Mouse (Mus musculus) midbrain, embryonic 13.5 days (tissue): ENCODE measurements around the gene AY074887. TPM values are rescaled to one million over a fixed set of nuclear protein-coding genes. Genes with fewer than 3 reads are reported as not detected.
"Not testable (repeated sequence)": the region's sequence is repeated elsewhere in the genome, so short reads cannot be mapped to it uniquely, and the experiment has no call there.

Source experiments
- ATAC-seq: fragments of 200-750 bp; cut with Nextera tagmentation; 2 replicates; pipeline ENCODE4 v1.8.0; 2017; ENCODE audit warnings: mild to moderate bottlenecking, moderate TSS enrichment, moderate library complexity
- H3K27ac ChIP-seq: fragments of 300-500 bp; sonication (generic); 2 replicates; pipeline ENCODE4 v1.5.1; 2015; ENCODE audit warnings: inconsistent platforms, mild to moderate bottlenecking, moderate library complexity
- H3K27me3 ChIP-seq: fragments of 300-500 bp; sonication (generic); 2 replicates; pipeline ENCODE4 v1.6.1; 2015; ENCODE audit warnings: mild to moderate bottlenecking, inconsistent platforms
- H3K36me3 ChIP-seq: fragments of 300-500 bp; sonication (generic); 2 replicates; pipeline ENCODE4 v1.6.1; 2015; ENCODE audit warnings: mild to moderate bottlenecking, inconsistent platforms
- H3K4me1 ChIP-seq: fragments of 300-500 bp; sonication (generic); replicated peaks from 2 replicates; pipeline ENCODE4 v1.6.1; 2015; ENCODE audit warnings: inconsistent platforms
- H3K4me2 ChIP-seq: fragments of 300-500 bp; sonication (generic); replicated peaks from 2 replicates; pipeline ENCODE4 v1.6.1; 2015; ENCODE audit warnings: moderate library complexity, mild to moderate bottlenecking, inconsistent platforms
- H3K4me3 ChIP-seq: fragments of 300-500 bp; sonication (generic); replicated peaks from 2 replicates; pipeline ENCODE4 v1.5.1; 2015; ENCODE audit warnings: mild to moderate bottlenecking, inconsistent platforms
- H3K9ac ChIP-seq: fragments of 300-500 bp; sonication (generic); replicated peaks from 2 replicates; pipeline ENCODE4 v1.6.1; 2015; ENCODE audit warnings: mild to moderate bottlenecking, inconsistent platforms
- H3K9me3 ChIP-seq: fragments of 300-500 bp; sonication (generic); 2 replicates; pipeline ENCODE4 v1.6.1; 2016; ENCODE audit warnings: mild to moderate bottlenecking, inconsistent platforms
- WGBS: fragments of 180-500 bp; shearing (Covaris S2); methylation state at CpG from one replicate; pipeline ENCODE4 v1.1.7; 2015; 5-methylcytosine and 5-hydroxymethylcytosine counted together
- polyA plus RNA-seq: library from polyadenylated mRNA; unstranded; fragments of >200 nt; fragmentation: Nextera tagmentation; extraction: Ambion mirVana; gene quantifications from 2 replicates; pipeline ENCODE4 v1.2.1, GENCODE M21; 2015

The AY074887 gene
- 1.1 and 1.2 TPM in 2 replicates for polyA plus RNA-seq

DNA sequence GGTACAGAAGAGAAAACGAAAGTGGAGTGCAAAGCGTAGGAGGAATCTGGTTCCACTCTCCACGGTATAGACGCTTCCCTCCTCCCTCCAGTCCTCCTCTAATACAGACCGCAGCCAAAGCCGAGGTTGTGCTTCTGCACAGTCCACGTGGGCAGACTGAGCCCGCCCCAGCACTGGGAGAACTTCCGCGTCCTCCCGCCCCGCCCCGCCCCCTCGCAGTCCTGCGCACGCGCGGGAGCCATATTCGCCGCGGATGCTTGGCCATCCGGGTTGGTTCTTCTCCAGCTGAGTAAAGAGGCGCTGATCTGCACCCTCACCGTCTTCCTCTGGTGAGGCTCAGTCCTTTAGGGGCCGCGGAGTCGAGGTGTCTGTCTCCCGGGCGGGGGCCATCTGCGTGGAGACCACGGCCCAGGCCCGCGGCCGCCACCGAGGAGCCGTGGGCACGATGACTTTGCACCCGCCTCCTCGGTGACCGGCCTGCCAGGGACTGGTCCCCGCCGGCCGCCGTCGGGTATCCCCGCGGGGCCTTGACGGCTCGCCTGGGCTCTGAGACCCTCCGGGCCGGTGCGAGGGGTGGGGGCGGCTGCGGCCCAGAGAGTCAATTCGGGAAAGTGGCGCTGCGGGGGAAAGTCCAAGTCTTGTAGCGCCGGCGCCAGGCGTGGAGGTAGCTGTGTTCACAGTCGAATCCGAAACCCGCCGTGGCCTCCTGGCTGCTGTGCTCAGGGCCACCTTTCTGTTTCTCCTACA is at the start of gene AY074887, which contains the start of gene Psma4:
Gene AY074887 (minus strand): TSS at position 424 of the 747 bp plus-strand sequence.
Gene Psma4 (plus strand): TSS at position 216 of the 747 bp plus-strand sequence.
- ATAC-seq, result peak; percentile 100
- peaks cover 28% of the 10 kb centered on the region for H3K36me3 ChIP-seq
- peaks cover 30% of the 10 kb centered on the region for H3K4me1 ChIP-seq
- peak within 1 kb of the TSS; percentile 91 for H3K4me3 ChIP-seq
- peak within 1 kb of the TSS; percentile 94 for H3K27ac ChIP-seq
- peak within 1 kb of the TSS; percentile 73 for H3K4me2 ChIP-seq
- WGBS, result under 1% methylated on average over 65 of the region's 65 CpGs
- H3K9ac ChIP-seq, result peak within 1 kb of the TSS; percentile 92
- no peaks in the 10 kb centered on the region for H3K27me3 ChIP-seq
- H3K9me3 ChIP-seq, result no peaks in the 10 kb centered on the region

DNA sequence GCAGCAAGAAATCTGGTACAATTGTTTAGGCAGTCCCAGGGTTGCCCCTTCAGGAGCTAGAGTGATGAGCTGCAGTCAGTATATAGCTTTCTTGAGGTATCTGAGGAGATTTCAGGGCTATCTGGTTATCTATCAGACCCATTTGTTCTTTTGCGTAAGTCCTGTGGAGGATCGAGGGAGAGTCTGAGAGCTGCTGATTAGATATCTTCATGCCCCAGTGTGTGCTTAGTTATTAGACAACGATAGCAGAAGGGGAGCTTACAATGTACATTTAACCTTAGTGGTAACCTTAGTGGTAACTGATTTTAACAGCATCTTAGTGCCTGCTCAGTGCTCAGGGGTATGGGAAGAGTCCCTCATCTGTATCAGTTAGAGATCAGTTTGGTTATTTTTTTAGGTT is 44.8 kb upstream of the AY074887 start:
- no peaks in the 10 kb centered on the region for H3K27me3 ChIP-seq
- H3K36me3 ChIP-seq, result no peaks in the 10 kb centered on the region
- ATAC-seq, result no peak
- H3K9me3 ChIP-seq, result no peaks in the 10 kb centered on the region
- H3K4me1 ChIP-seq, result no peaks in the 10 kb centered on the region
- WGBS, result 90% methylated on average over 3 of the region's 3 CpGs
- H3K9ac ChIP-seq, result no peak overlapping the region
- H3K27ac ChIP-seq, result no peak overlapping the region
- H3K4me3 ChIP-seq, result no peak overlapping the region
- no peak overlapping the region for H3K4me2 ChIP-seq

DNA sequence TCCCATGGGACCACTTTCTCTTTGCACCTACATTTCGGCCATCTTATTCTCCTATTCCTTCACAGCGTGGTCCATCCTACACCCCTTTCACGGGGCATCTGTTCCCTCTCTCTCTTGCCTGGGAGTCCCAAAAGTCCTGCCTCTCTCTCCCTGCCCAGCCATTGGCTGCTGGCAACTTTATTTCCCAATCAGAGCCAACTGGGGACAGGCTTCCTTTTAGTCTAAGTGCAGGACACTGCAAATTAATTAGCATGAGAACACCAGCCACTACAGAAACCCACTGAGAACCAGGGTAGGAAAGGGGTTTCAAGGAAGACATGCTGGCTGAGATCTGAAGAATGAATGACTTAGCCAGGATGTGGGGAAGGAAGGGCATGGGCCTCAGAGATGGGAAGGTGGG is 43.6 kb upstream of the AY074887 start:
- 0 out of 2 replicates have a peak, but pooled peaks cover 3% of the 10 kb centered on the region for H3K27me3 ChIP-seq
- H3K36me3 ChIP-seq, result no peaks in the 10 kb centered on the region
- no peaks in the 10 kb centered on the region for H3K9me3 ChIP-seq
- WGBS, result 35% methylated on average over 3 of the region's 3 CpGs
- ATAC-seq, result no peak
- no peaks in the 10 kb centered on the region for H3K4me1 ChIP-seq
- H3K4me2 ChIP-seq, result no peak overlapping the region
- no peak overlapping the region for H3K9ac ChIP-seq
- H3K4me3 ChIP-seq, result no peak overlapping the region
- H3K27ac ChIP-seq, result no peak overlapping the region

DNA sequence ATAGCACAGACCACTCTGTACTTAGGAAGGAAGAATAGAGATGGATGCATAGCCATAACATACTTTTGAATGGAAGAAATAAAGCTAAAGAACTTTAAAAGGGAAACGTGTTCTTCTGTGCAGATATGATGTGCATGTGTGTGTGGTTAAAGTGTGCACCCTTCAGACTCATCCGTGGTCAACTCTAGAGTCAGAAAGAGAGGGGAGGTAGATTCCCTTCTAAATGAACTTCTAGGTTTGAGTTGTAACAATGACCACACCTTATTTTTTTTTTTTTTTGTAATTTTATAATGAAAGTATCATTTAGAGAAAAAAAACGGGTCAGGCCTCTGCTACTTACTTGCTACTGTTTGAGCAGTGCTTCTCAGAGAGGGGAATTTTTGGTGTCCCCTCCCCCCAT is 39.6 kb upstream of the AY074887 start:
- Histone ChIP-seq H3K27ac (no peak overlapping the region), H3K4me3 (no peak overlapping the region), H3K9me3 (no peaks in the 10 kb centered on the region), H3K9ac (no peak overlapping the region), H3K27me3 (peaks cover 8% of the 10 kb centered on the region), H3K4me1 (no peaks in the 10 kb centered on the region), H3K36me3 (no peaks in the 10 kb centered on the region), H3K4me2 (no peak overlapping the region)
- no peak for ATAC-seq
- 78% methylated on average over 3 of the region's 3 CpGs for WGBS

DNA sequence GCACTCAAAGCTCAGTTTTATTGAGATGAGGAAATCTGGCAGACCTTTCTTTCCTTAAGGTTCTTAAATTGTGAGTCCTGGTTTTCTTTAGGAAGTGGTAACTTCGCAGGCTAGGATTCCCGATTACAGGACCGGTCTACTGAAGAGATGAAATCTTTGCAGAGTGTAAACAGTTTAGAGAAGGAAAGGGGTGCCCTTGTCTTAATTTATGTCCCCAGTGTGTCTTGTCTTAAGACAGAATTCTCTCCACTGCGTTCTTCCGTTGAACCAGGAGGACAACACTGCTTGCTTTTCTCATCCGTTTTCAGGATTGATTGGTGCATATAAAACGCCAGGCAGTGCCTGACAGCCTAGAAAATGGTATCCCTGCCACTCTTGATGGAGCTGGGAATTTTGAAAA is 31.6 kb upstream of the AY074887 start:
- Histone ChIP-seq H3K4me2 (peak overlapping the region; percentile 81), H3K9ac (peak overlapping the region; percentile 65; the same call in 1 of the 2 replicates), H3K36me3 (no peaks in the 10 kb centered on the region), H3K9me3 (no peaks in the 10 kb centered on the region), H3K27me3 (peaks cover 64% of the 10 kb centered on the region), H3K27ac (no peak overlapping the region), H3K4me1 (peaks cover 29% of the 10 kb centered on the region), H3K4me3 (peak overlapping the region; percentile 61)
- WGBS, result 8% methylated on average over 7 of the region's 7 CpGs
- no peak for ATAC-seq

DNA sequence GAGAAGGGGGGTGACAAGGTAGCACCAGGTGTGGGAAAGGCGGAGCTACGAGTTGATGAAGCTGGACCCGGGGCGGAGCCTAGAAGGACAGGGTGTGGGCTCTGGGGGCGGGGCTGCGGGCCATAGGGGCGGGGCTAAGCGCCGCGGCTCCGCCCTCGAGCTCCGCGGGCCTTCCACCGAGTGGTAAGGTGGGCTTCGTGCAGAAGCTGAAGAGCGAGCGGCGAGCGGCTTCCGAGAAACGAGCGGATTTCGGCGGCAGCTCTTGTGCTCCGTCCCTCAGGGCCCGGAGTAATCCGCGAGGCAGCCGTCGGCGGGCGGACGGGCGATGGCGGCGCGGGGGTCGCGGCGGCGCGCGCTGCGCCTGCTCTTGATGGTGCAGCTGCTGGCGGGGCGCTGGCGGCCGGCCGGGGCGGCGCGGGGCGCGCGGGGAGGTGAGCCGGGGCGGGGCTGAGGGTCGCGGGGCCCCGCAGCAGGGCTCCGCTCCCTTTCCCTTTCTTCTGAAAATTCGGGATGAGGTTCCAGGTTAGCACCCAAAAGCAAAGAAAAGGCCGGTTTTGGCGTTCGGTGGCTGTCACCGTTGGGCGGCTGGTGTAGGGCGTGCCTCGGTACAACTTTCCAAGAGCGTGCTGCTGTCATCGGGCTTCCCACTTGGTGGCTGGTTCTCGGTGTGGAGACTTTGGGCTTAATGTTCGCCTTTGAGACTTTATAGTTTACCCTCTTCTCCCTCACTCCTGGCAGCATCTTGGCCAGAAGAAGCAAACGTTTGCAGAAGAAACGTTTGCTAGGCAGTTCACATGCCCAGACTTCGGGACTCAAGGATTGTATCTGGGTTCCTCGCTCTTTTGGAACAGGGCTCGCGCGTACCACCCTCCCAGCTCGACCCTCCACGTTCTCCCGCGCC is 30.7 kb upstream of the AY074887 start:
- Histone ChIP-seq H3K4me3 (peak overlapping the region; percentile 61), H3K9me3 (no peaks in the 10 kb centered on the region), H3K27ac (no peak overlapping the region), H3K36me3 (no peaks in the 10 kb centered on the region), H3K4me1 (peaks cover 29% of the 10 kb centered on the region), H3K9ac (peak overlapping the region; percentile 65), H3K27me3 (peaks cover 73% of the 10 kb centered on the region), H3K4me2 (peak overlapping the region; percentile 81)
- ATAC-seq, result peak; percentile 85
- 1% methylated on average over 82 of the region's 85 CpGs for WGBS

DNA sequence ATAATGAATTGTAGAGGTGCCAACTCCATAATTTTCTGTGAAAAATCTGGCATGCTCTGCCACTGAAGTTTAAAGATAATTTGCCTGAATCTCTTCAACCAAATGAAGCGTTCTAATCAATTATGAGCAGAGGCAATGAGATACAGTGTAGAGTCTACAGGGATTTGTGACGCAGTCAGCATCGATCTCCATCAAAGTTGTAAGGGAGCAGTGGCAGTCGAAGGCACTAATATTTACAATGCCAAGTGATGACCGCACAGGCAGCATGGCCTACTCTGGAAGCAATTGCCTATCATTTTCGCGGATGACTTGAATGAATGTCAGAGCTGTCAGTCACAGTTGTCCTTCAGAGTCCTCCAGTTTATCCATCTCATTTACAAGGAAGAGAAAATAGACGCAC is 29.9 kb upstream of the AY074887 start, which contains the start of gene Chrna5:
Gene Chrna5 (plus strand): TSS at position 207 of the 400 bp plus-strand sequence.
- Histone ChIP-seq H3K27ac (no peak within 1 kb of the TSS), H3K27me3 (peaks cover 76% of the 10 kb centered on the region), H3K9ac (peak within 1 kb of the TSS; percentile 65), H3K4me1 (peaks cover 29% of the 10 kb centered on the region), H3K36me3 (no peaks in the 10 kb centered on the region), H3K4me3 (peak within 1 kb of the TSS; percentile 61), H3K9me3 (no peaks in the 10 kb centered on the region), H3K4me2 (peak within 1 kb of the TSS; percentile 81)
- ATAC-seq, result peak; percentile 79
- WGBS, result 34% methylated on average over 8 of the region's 8 CpGs

DNA sequence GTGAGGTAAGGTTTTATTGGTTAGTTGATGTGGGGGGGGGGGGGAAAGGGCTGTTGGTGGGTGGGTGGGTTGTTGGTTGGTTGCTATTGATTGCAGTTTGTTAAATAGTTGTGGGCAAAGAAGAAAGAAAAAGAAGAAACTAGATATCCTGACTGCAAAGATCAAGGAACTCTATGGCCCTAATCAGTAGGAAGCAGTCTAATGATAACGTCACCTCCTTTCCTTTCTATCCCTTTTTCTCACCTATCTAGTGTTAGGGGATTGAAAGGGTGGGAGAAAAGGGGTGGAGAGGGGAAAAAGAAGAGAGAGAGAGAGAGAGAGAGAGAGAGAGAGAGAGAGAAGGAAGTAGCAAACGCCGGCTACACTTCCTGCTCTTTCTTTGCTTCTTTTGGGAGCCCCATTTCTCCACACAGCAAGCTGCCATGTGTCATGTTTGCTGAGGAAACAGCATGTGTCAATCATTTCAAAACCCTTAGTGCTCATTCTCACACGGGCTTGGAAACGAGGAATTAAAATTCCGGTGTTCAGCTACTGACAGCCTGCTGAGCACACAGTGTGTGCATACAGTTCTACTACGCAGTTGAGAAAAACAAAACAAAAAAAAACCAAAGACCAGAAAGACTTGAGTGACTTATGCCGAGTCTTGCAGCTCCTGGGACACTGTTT is 19.3 kb upstream of the AY074887 start:
- no peak overlapping the region for H3K4me2 ChIP-seq
- no peaks in the 10 kb centered on the region for H3K36me3 ChIP-seq
- no peaks in the 10 kb centered on the region for H3K9me3 ChIP-seq
- no peak overlapping the region for H3K27ac ChIP-seq
- no peak overlapping the region for H3K9ac ChIP-seq
- WGBS, result 68% methylated on average over 8 of the region's 8 CpGs
- H3K4me3 ChIP-seq, result no peak overlapping the region
- no peak for ATAC-seq
- H3K27me3 ChIP-seq, result 0 out of 2 replicates have a peak, but pooled peaks cover 2% of the 10 kb centered on the region
- 0 out of 2 replicates have a peak, but pooled peaks cover 5% of the 10 kb centered on the region for H3K4me1 ChIP-seq

DNA sequence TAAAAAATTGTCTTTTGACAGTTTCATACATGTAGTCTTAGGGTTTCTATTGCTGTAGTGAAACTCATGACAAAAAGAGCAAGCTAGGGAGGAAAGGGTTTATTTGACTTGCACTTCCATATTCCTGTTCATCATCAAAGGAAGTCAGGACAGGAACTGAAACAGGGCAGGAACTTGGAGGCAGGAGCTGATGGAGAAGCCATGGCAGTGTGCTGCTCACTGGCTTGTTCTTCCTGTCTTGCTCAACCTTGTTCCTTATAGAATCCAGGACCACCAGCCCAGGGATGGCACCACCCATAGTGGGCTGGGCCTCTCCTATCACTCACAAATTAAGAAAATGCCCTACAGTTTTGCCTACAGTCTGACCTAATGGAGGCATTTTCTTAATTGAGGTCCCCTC is 12.9 kb upstream of the AY074887 start:
- no peak overlapping the region for H3K9ac ChIP-seq
- H3K4me3 ChIP-seq, result no peak overlapping the region
- H3K9me3 ChIP-seq, result peaks cover 6% of the 10 kb centered on the region; the same call in 1 of the 2 replicates
- ATAC-seq, result no peak
- H3K27ac ChIP-seq, result no peak overlapping the region
- no peaks in the 10 kb centered on the region for H3K4me1 ChIP-seq
- no peak overlapping the region for H3K4me2 ChIP-seq
- peaks cover 27% of the 10 kb centered on the region for H3K36me3 ChIP-seq
- H3K27me3 ChIP-seq, result no peaks in the 10 kb centered on the region

DNA sequence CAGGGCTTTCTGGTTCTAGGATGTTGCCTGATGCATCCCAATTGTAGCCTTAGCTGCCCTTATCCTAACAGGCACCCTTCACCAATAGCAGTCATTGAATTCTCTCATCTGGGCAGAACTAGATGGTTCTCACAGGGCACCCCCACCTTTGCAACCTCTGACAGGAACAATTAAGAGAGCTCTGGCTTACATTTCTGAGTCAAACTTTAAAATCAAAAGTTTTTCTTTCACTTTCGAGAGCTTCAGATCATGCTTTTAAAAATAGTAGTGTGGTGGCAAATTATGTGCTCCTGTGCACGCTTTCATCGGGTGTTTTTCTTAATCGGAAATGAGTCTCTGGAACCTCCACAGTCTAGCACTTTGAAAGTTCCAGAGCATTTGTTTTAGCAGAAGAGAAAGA is 10.3 kb upstream of the AY074887 start:
- Histone ChIP-seq H3K4me1 (no peaks in the 10 kb centered on the region), H3K9me3 (peaks cover 6% of the 10 kb centered on the region; the same call in 1 of the 2 replicates), H3K36me3 (peaks cover 51% of the 10 kb centered on the region), H3K4me3 (no peak overlapping the region), H3K27me3 (no peaks in the 10 kb centered on the region), H3K4me2 (no peak overlapping the region), H3K27ac (no peak overlapping the region), H3K9ac (no peak overlapping the region)
- no peak for ATAC-seq
- 91% methylated on average over 4 of the region's 4 CpGs for WGBS

DNA sequence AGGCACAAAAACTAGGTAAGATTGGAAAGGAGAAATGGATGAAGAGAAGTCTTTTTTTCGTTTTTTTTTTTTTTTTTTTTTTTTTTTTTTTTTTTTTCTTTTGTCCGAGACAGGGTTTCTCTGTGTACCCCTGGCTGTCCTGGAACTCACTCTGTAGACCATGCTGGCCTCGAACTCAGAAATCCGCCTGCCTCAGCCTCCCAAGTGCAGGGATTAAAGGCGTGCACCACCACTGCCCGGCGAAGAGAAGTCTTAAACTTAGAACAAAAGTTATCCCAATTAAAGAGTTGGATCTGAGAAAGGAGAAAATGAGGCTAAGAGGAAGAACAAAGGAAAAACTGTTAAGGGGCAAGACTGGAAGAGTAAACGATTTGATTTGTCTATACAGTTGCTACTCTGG is 636 bp downstream of the AY074887 start:
- peak overlapping the region; percentile 92 for H3K9ac ChIP-seq
- H3K4me2 ChIP-seq, result peak overlapping the region; percentile 73
- H3K27me3 ChIP-seq, H3K9me3 ChIP-seq: not testable (repeated sequence)
- peaks cover 22% of the 10 kb centered on the region for H3K36me3 ChIP-seq
- 54% methylated on average over 8 of the region's 8 CpGs for WGBS
- peak overlapping the region; percentile 91 for H3K4me3 ChIP-seq
- peak overlapping the region; percentile 94 for H3K27ac ChIP-seq
- H3K4me1 ChIP-seq, result peaks cover 30% of the 10 kb centered on the region
- ATAC-seq, result peak; percentile 52
